Mouse (Mus musculus) retina, postnatal 7 days (tissue): ENCODE data around the gene Capn11.
A peak's percentile ranks its signal among the peaks of the same experiment; 100 is the strongest.
"Not testable (repeated sequence)": the region's sequence is repeated elsewhere in the genome, so short reads cannot be mapped to it uniquely, and the experiment has no call there.

Experiments
- DNase-seq: peaks from one replicate; pipeline ENCODE4 v3.0.0-alpha.2; 2012; ENCODE audit warnings: low read depth, low spot score

Gene Capn11

GRCm38 (mm10) chr17:45628885-45629855 lies 30.0 kb downstream of the Capn11 start:
- DNase-seq: no peak

- no peak for DNase-seq
These were observed 31.0 kb downstream of the Capn11 start for GRCm38 (mm10) chr17:45628160-45628559.

DNA sequence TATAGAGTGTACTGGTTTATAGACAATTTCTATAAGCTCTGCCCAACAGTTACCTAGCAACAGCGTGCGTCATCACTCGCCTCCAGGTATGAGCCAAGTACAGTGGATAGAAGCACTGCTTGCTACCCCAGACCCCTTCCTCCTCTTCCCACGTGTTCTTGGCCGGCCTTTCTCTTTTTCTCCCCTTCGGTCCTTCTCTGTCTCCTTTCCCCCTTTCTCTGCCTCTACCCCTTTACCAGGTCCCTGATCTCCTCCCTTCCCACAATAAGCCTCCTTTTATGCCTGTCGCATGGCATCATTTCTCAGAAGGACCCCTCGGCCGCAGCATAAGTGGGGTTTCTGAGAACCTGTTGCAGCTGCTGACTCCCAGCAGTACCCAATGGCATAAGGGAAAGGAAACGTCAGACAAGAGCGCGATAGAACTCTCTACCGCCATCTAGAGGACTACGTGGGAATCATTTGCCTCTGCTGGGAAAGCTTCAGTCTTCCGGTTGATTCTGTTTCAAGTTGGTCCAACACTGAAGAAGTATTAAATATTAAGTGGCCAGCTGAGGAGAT lies 32.5 kb downstream of the Capn11 start:
- DNase-seq: peak; percentile 82

GRCm38 (mm10) chr17:45623425-45623824 lies 35.7 kb downstream of the Capn11 start:
- DNase-seq: not testable (repeated sequence)

GRCm38 (mm10) chr17:45619386-45620256 lies 39.5 kb downstream of the Capn11 start:
- DNase-seq: no peak

DNA sequence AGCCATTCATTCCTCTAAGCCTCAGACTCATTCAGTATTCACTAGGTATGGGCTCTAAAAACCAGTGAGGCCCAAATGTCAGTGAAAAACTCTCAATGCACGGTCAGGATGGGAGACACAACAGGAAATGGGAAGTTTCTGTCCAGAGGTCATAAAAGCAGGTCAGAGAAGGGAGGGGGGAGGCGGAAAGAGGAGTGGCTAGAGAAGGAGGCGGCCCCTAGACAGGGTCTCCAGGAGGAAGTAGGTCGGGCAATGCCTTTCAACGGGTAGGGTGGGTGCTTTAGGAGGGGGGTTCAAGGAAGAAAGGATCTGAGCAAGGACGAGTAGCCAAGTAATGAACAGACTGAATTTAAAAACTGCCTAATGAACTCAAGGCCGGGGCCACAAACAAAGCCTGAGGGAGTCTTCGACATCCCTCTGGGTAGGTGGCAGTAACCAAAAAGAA lies 40.2 kb downstream of the Capn11 start:
- no peak for DNase-seq

GRCm38 (mm10) chr17:45617655-45618054 lies 41.5 kb downstream of the Capn11 start:
- DNase-seq: no peak

- DNase-seq: no peak
These were observed 42.4 kb downstream of the Capn11 start for GRCm38 (mm10) chr17:45616679-45617078.

DNA sequence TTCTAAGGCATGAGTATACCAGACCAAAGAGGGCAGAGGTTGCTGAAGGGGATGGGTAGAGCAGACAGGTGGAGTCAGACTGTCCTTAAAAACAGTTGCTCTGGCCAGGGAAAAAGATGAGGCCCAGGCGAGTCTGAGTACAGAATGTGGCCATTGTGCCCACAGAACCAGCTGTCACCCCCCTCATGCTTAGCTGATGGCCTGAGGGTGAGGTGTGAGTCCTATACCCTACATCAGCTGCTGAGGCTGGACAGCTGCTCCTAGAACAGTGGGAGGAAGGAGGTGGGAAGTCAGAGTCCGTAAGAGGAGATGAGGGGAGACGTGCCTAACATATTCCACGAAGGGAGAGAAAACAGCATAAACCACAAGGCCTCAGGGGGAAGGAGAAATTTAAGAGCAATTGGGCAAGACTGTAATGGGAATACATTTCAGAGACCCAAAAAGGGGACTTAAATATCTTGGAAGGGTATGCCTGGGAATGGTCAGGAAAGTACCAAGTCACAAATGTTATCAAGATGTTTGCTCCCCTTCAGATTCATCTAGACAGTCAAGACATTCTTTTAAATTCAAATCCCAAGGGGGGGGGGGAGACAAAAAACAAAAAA lies 43.0 kb downstream of the Capn11 start:
- DNase-seq: no peak

- DNase-seq: no peak
These were observed 46.2 kb downstream of the Capn11 start for GRCm38 (mm10) chr17:45612921-45613320.

GRCm38 (mm10) chr17:45612008-45612407 lies 47.1 kb downstream of the Capn11 start:
- DNase-seq: no peak

GRCm38 (mm10) chr17:45610144-45610866 lies 48.8 kb downstream of the Capn11 start:
- DNase-seq: no peak

DNA sequence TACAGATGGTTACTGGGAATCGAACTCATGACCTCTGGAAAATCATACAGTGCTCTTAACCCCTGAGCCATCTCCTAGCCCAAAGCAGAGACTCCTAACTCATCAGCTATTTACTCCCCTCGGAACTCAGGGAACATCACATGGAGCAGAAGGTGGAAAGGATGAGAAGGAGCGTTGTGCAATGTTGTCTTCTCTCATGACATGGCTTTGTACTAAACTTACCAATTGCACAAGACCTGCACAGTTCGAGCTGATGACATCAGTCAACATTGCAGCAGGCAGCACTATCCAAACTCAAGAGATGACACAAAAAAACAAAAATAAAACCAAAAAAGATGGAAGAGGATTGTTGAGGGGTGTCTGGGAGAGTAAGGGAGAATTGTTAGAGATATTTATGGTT lies 50.7 kb downstream of the Capn11 start:
- DNase-seq: no peak

DNA sequence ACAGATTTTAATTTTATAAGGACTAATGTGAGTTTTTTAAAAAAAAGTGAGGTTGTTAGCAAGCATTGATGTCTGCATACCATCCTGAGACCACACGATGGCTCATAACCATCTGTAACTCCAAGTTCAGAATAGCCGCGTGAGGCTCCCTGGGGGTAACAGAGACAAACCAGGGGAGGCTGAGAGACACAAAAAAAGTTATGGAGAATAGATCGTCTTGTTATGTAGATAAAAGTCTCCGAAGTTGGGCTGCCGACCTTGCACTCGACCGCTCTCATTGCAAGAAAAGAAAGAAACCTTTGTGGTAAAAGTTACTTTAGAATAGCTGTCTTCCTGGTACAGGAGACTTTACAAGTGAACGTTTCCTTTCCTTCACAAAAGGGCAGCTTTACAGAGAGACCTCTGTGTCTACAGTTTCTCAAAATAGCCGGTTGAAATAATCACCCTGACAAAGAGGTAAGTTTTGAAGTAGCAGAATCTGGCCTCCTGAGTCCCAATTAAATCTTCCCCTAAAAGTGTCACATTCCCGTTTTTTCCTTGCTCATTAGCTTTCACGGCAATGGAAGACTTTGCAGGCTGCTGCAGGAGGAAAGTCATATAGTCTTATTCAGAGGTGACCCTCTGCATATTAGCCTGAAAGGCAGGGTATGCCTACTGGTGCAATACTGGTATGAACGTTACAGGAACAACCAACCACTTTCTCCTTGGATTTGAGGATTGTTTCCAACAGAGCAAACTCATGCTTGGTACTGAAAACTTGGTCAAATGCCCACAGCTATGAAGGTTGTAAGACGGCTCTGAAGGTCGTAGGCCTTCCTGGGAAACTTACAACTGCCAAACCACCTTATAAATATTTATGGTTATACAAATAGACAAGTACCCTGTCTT lies 51.9 kb downstream of the Capn11 start:
- DNase-seq: no peak

DNA sequence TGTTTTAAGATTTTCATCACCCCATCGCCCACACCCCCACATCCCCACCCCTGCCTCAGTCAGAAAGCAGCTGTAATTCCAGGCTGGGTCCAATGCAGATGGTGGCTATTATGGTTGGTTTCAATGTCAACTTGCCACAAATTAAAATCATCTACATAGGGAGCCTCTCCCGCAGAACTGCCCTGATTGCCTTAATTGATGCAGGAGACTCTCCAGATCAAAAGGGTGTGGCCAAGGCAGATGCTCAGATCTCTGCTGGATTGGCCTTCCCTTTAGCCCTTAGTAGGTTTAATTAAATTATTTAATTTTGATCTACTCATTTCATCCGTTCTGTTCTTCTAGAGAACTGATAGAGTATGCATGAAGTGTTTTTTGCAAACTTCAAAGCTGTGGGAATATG lies 56.1 kb downstream of the Capn11 start:
- DNase-seq: no peak

GRCm38 (mm10) chr17:45601877-45602304 lies 57.2 kb downstream of the Capn11 start, which contains the start of gene Mymx:
TSS of gene Mymx (minus strand) at chr17:45602102.
- DNase-seq: no peak

DNA sequence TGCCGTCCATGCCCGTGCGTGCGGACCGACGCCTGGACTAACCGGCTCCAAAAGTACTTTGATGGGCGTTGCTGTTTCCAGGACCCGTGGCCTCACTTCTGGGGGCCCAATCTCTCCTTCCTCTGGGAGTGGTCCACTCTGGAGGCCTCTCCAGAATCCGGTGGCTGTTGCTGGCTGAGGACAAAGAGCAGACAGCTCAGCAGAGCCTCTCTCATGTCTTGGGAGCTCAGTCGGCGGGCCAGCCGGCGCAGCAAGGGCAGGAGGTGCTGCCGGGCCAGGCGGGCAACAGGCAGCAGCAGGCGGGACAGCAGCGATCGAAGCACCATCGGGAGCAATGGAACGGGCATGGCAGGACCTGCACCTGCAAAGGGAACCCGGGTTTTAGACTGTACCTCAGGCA lies 57.8 kb downstream of the Capn11 start:
- DNase-seq: no peak

GRCm38 (mm10) chr17:45600267-45600666 lies 58.9 kb downstream of the Capn11 start:
- no peak for DNase-seq

DNA sequence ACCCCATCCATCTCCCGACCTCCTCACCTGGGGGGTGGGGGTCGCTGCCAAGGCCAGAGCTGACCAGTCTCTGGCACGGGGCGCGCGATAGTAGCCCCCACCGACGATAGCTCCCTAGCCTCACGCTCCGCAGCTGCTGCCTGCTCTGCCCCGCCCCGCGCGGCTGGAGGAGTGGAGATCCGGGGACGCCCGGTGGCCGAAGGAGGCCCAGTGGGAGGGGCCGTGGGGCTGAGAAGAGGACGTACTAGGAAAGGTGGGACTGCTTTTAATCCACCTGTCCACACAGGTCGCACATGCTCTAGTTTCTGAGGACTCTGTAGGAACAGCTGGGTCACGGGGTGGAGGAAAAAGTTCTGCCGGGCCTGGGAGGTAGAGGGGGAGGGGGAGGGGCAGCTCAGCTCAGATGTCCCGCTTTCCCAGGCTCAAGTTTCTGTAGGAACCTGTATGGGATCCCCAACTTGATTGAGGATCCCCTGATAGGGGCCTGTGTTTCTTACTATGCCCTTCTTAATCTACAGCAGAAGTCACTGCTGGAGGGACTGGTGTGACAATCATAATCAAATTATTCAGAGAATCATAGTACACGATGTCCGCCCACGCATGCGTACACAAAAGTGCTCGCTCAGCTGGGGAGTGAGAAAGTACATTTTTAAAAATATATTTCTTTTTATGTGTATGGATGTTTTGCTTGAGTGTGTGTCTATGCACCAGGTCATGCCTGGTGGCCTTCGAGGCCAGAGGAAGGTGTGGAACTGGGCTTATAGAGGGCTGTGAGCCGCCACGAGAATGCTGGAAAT lies 59.5 kb downstream of the Capn11 start, which contains the start of gene Slc29a1:
Gene Slc29a1 (minus strand): TSS at position 161 of the 797 bp plus-strand sequence.
- DNase-seq: no peak
